Mouse (Mus musculus) intestine, postnatal 0 days (tissue): ENCODE measurements around the gene Olfr393. TPM values are rescaled to one million over a fixed set of nuclear protein-coding genes. Genes with fewer than 3 reads are reported as not detected.

Source experiments
- ATAC-seq: fragments of 200-750 bp; cut with Nextera tagmentation; 2 replicates; pipeline ENCODE4 v1.8.0; 2017; ENCODE audit warnings: mild to moderate bottlenecking, moderate TSS enrichment, moderate library complexity
- H3K27ac ChIP-seq: fragments of 300-500 bp; sonication (generic); 2 replicates; pipeline ENCODE4 v1.5.1; 2014; ENCODE audit warnings: mild to moderate bottlenecking, low read depth, low read length, moderate library complexity
- H3K27me3 ChIP-seq: fragments of 300-500 bp; sonication (generic); replicated peaks from 2 replicates; pipeline ENCODE4 v1.6.1; 2014; ENCODE audit warnings: low read length, mixed read lengths; ENCODE audit not compliant: control insufficient read depth, insufficient read depth
- H3K36me3 ChIP-seq: fragments of 300-500 bp; sonication (generic); 2 replicates; pipeline ENCODE4 v1.6.1; 2014; ENCODE audit warnings: mild to moderate bottlenecking, moderate library complexity; ENCODE audit not compliant: control insufficient read depth, insufficient read depth
- H3K4me1 ChIP-seq: fragments of 300-500 bp; sonication (generic); replicated peaks from 2 replicates; pipeline ENCODE4 v1.6.1; 2014; ENCODE audit warnings: antibody characterized with exemption, low read length, mixed read lengths; ENCODE audit not compliant: control insufficient read depth, insufficient read depth
- H3K4me2 ChIP-seq: fragments of 300-500 bp; sonication (generic); replicated peaks from 2 replicates; pipeline ENCODE4 v1.6.1; 2014; ENCODE audit warnings: low read depth, mild to moderate bottlenecking, moderate library complexity
- H3K4me3 ChIP-seq: fragments of 300-500 bp; sonication (generic); 2 replicates; pipeline ENCODE4 v1.5.1; 2014; ENCODE audit warnings: low read depth, low read length
- H3K9ac ChIP-seq: fragments of 300-500 bp; sonication (generic); 2 replicates; pipeline ENCODE4 v1.6.1; 2014; ENCODE audit warnings: mild to moderate bottlenecking, low read depth, low read length
- H3K9me3 ChIP-seq: fragments of 300-500 bp; sonication (generic); 2 replicates; pipeline ENCODE4 v1.6.1; 2016; ENCODE audit warnings: mixed run types; ENCODE audit not compliant: control insufficient read depth
- CTCF ChIP-seq: sonication (generic); IDR thresholded peaks from 2 replicates; pipeline ENCODE4 v1.5.1; 2016; ENCODE audit warnings: low read depth, mild to moderate bottlenecking, control low read depth, antibody characterized with exemption, moderate library complexity
- WGBS: fragments of 180-500 bp; shearing (Covaris S2); extraction: QIAGEN DNeasy Blood & Tissue Kit; methylation state at CpG from one replicate; pipeline ENCODE4 v1.1.7; 2014; 5-methylcytosine and 5-hydroxymethylcytosine counted together
- polyA plus RNA-seq: library from polyadenylated mRNA; unstranded; fragments of >200 nt; fragmentation: Nextera tagmentation; extraction: Ambion mirVana; gene quantifications from 2 replicates; pipeline ENCODE4 v1.2.1, GENCODE M21; 2015

The Olfr393 gene
- polyA plus RNA-seq, result not detected in 2 replicates

DNA sequence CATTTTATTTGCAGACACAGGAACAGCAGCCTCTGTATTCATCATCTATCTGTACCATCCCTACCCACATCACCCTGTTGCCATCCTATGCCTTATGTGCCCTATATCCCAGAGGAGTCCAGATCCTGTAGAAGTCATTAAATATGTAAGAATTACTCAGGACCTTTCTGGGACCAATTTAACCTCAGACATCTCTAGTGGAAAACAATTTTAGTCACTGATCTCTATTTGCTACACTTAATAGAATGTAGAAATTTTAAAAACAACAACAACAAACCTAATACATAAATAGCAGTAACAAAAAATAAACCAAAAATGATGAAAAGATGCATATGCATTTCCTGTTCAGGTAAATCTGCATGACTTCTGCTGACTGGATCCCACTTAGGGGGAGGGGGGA, at the start of gene Olfr393:
Gene Olfr393, minus strand, starts transcription at position 101 of the 400 bp plus-strand sequence.
- Histone ChIP-seq H3K4me3 (no peak within 1 kb of the TSS), H3K27ac (no peak within 1 kb of the TSS), H3K4me1 (no peaks in the 10 kb centered on the region), H3K27me3 (no peaks in the 10 kb centered on the region), H3K36me3 (no peaks in the 10 kb centered on the region), H3K9ac (no peak within 1 kb of the TSS), H3K9me3 (no peaks in the 10 kb centered on the region), H3K4me2 (no peak within 1 kb of the TSS)
- no peak for ATAC-seq
- no peak for TF ChIP-seq CTCF

DNA sequence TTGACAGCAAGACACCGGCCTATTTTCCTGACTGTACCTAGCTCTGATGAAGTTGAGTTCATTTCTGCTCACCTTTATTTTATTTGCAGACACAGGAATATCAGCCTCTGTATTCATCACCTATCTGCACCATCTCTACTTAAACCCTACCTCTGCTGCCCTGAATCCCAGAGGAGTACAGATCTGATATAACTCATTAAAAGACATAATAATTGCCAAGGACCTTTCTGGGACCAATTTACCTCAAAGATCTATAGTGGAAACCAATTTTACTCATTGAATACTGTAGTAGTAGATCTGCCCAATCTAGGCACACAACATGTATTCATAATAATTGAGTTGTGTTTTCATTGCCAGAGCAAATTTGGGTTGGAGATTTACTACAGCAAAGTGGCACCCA, 39.4 kb upstream of the Olfr393 start, which contains the start of gene Olfr394:
Gene Olfr394, minus strand, starts transcription at position 101 of the 400 bp plus-strand sequence.
- ATAC-seq, result no peak
- WGBS, result 82% methylated on average over 1 of the region's 1 CpGs
- H3K27me3 ChIP-seq, result no peaks in the 10 kb centered on the region
- no peaks in the 10 kb centered on the region for H3K36me3 ChIP-seq
- H3K27ac ChIP-seq, result no peak within 1 kb of the TSS
- H3K4me2 ChIP-seq, result no peak within 1 kb of the TSS
- no peak within 1 kb of the TSS for H3K9ac ChIP-seq
- H3K4me3 ChIP-seq, result no peak within 1 kb of the TSS
- no peaks in the 10 kb centered on the region for H3K4me1 ChIP-seq
- TF ChIP-seq CTCF, result no peak
- H3K9me3 ChIP-seq, result no peaks in the 10 kb centered on the region

DNA sequence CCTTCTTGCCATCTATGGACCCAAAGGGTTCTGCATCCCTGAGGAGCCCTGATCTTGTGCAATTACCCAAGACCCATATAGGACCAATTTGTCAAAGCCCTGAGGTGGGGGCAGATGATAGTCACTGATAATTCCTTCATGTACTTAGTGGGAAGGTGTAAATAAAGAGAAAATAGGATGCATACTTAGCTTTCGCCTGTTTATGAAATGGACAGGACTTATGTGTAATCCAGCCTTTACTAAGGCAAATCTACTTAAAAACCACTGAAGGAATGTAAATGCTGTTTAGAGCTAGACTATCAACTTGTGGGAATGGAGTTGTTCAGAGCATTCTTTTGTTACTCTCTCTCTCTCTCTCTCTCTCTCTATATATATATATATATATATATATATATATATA, 34.3 kb downstream of the Olfr393 start, which contains the start of gene Olfr392:
Gene Olfr392, minus strand, starts transcription at position 101 of the 400 bp plus-strand sequence.
- no peak within 1 kb of the TSS for H3K9ac ChIP-seq
- H3K4me3 ChIP-seq, result no peak within 1 kb of the TSS
- no peaks in the 10 kb centered on the region for H3K36me3 ChIP-seq
- H3K27me3 ChIP-seq, result no peaks in the 10 kb centered on the region
- no peaks in the 10 kb centered on the region for H3K9me3 ChIP-seq
- no peak within 1 kb of the TSS for H3K4me2 ChIP-seq
- H3K27ac ChIP-seq, result no peak within 1 kb of the TSS
- H3K4me1 ChIP-seq, result no peaks in the 10 kb centered on the region
- WGBS, result 82% methylated on average over 1 of the region's 1 CpGs
- TF ChIP-seq CTCF, result no peak
- ATAC-seq, result no peak

DNA sequence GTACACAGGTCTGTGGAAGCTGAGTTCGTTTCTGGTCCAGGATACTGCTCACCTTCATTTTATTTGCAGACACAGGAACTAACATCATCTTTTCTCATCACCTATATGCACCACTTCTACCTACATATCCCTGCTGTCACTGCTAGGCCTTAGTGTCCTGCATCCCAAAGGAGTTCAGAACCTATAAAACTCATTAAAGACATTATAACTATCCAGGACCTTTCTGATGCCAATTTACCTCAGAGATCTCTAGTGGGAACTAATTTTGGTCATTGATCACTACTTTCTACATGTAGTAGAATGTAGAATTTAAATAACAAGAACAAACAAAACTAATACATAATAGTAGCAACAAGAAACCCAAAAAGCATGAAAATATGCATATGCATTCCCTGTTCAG, 48.3 kb downstream of the Olfr393 start, which contains the start of gene Olfr391-ps:
Gene Olfr391-ps, minus strand, starts transcription at position 101 of the 400 bp plus-strand sequence.
- no peak within 1 kb of the TSS for H3K9ac ChIP-seq
- H3K4me1 ChIP-seq, result no peaks in the 10 kb centered on the region
- no peaks in the 10 kb centered on the region for H3K9me3 ChIP-seq
- no peak for TF ChIP-seq CTCF
- WGBS, result 23% methylated on average over 1 of the region's 1 CpGs
- no peaks in the 10 kb centered on the region for H3K27me3 ChIP-seq
- H3K4me2 ChIP-seq, result no peak within 1 kb of the TSS
- H3K36me3 ChIP-seq, result no peaks in the 10 kb centered on the region
- no peak within 1 kb of the TSS for H3K4me3 ChIP-seq
- no peak for ATAC-seq
- no peak within 1 kb of the TSS for H3K27ac ChIP-seq

Other genes with a start within 250 kb of the Olfr393 start
- not detected in 2 replicates for gene Zfp735, start 162.7 kb downstream of the Olfr393 start, polyA plus RNA-seq
- not detected in 2 replicates for gene Olfr389, start 70.7 kb downstream of the Olfr393 start, polyA plus RNA-seq
- not detected in 2 replicates for gene Olfr390, start 68.5 kb downstream of the Olfr393 start, polyA plus RNA-seq
- not detected in 2 replicates for gene Olfr391-ps, start 48.4 kb downstream of the Olfr393 start, polyA plus RNA-seq
- not detected in 2 replicates for gene Olfr392, start 34.4 kb downstream of the Olfr393 start, polyA plus RNA-seq
- gene Olfr394, start 39.3 kb upstream of the Olfr393 start, polyA plus RNA-seq, result not detected in 2 replicates
- gene Olfr395, start 57.8 kb upstream of the Olfr393 start, polyA plus RNA-seq, result not detected in 2 replicates
- not detected in 2 replicates for gene Olfr23, start 85.2 kb upstream of the Olfr393 start, polyA plus RNA-seq
- gene Olfr397, start 109.4 kb upstream of the Olfr393 start, polyA plus RNA-seq, result not detected in 2 replicates
- gene Olfr398, start 139.0 kb upstream of the Olfr393 start, polyA plus RNA-seq, result not detected in 2 replicates
- not detected in 2 replicates for gene Olfr139, start 205.1 kb upstream of the Olfr393 start, polyA plus RNA-seq
- not detected in 2 replicates for gene Olfr399, start 205.2 kb upstream of the Olfr393 start, polyA plus RNA-seq
- not detected in 2 replicates for gene Zfp616, start 218.5 kb upstream of the Olfr393 start, polyA plus RNA-seq